Mouse (Mus musculus) CD4-positive naive resting alpha-beta T cell, adult 76 days (primary cell): Measurements from ENCODE around the gene Gm3486. TPM values are rescaled to one million over a fixed set of nuclear protein-coding genes. Genes with fewer than 3 reads are reported as not detected.

Experiments
- total RNA-seq: library from RNA; stranded (reverse); gene quantifications from one replicate; pipeline ENCODE4 v1.2.4, GENCODE M21; 2023

Gm3486 gene
- not detected for total RNA-seq

DNA sequence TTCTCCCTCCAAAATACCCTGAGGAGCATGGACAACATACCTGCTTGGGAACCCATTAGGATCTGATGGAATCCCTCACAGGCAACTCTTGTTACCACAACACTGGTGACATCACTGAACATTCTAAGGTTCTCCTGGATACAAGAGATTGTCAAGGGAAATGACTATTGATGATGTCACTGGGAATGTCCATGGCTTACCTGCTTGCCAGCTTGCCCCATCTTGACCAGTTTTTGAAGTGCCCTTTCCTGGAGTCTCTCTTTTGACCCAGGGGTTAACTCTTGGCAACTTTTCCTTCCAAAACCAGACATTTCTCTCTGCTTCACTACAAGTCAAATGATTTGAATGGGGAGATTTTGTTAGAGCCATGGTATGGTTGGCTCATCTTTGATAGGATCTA lies at the start of gene Gm3486:
Gene Gm3486, minus strand, starts transcription at position 101 of the 400 bp plus-strand sequence.

GRCm38 (mm10) chr14:41453418-41453817 lies 35.9 kb downstream of the Gm3486 start, which contains the start of gene Gm7954:
Gene Gm7954, minus strand, starts transcription at chr14:41453518.

Other genes with a start within 250 kb of the Gm3486 start
- not detected for gene Gm2832, start 210.7 kb downstream of the Gm3486 start, total RNA-seq
- not detected for gene Gm5798, start 140.9 kb downstream of the Gm3486 start, total RNA-seq
- not detected for gene Gm7945, start 103.1 kb downstream of the Gm3486 start, total RNA-seq
- not detected for gene Gm6482, start 81.2 kb downstream of the Gm3486 start, total RNA-seq
- gene Gm7954, start 36.0 kb downstream of the Gm3486 start, total RNA-seq = not detected
- not detected for gene Gm7970, start 66.1 kb upstream of the Gm3486 start, total RNA-seq
- gene 1700049E17Rik2, start 83.7 kb upstream of the Gm3486 start, total RNA-seq = not detected
- not detected for gene Gm3072, start 135.1 kb upstream of the Gm3486 start, total RNA-seq
- not detected for gene Gm3676, start 157.0 kb upstream of the Gm3486 start, total RNA-seq
- not detected for gene Gm8068, start 212.4 kb upstream of the Gm3486 start, total RNA-seq